Mouse (Mus musculus) forebrain, embryonic 11.5 days (tissue): ENCODE measurements at regions not wholly inside any gene's neighbourhood (a gene's known extent, or its start where the extent isn't known, plus 50 kb on each side); places are given as distances from the start of the nearest gene placed in this dataset.

ENCODE experiments used
- ATAC-seq: fragments of 200-750 bp; cut with Nextera tagmentation; replicated peaks from 2 replicates; pipeline ENCODE4 v1.8.0; 2017; ENCODE audit warnings: moderate TSS enrichment; ENCODE audit not compliant: low FRiP score
- DNase-seq: peaks from one replicate; pipeline ENCODE4 v3.0.0-alpha.2; 2017; ENCODE audit warnings: low spot score
- H3K27ac ChIP-seq: fragments of 300-500 bp; sonication (generic); 2 replicates; pipeline ENCODE4 v1.5.1; 2014; ENCODE audit warnings: low read depth, low read length
- H3K27me3 ChIP-seq: fragments of 300-500 bp; sonication (generic); 2 replicates; pipeline ENCODE4 v1.6.1; 2014; ENCODE audit warnings: mild to moderate bottlenecking, low read length, mixed read lengths; ENCODE audit not compliant: control insufficient read depth, insufficient read depth
- H3K36me3 ChIP-seq: fragments of 300-500 bp; sonication (generic); 2 replicates; pipeline ENCODE4 v1.6.1; 2014; ENCODE audit warnings: mild to moderate bottlenecking, low read length, moderate library complexity, mixed read lengths; ENCODE audit not compliant: control insufficient read depth, insufficient read depth
- H3K4me1 ChIP-seq: fragments of 300-500 bp; sonication (generic); replicated peaks from 2 replicates; pipeline ENCODE4 v1.6.1; 2014; ENCODE audit warnings: low read length, mixed read lengths; ENCODE audit not compliant: control insufficient read depth, insufficient read depth
- H3K4me2 ChIP-seq: fragments of 300-500 bp; sonication (generic); 2 replicates; pipeline ENCODE4 v1.6.1; 2014; ENCODE audit warnings: low read depth, mild to moderate bottlenecking, low read length, moderate library complexity, mixed read lengths; ENCODE audit not compliant: severe bottlenecking
- H3K4me3 ChIP-seq: fragments of 300-500 bp; sonication (generic); 2 replicates; pipeline ENCODE4 v1.5.1; 2014; ENCODE audit warnings: low read depth, low read length
- H3K9ac ChIP-seq: fragments of 300-500 bp; sonication (generic); 2 replicates; pipeline ENCODE4 v1.6.1; 2014; ENCODE audit warnings: low read length
- H3K9me3 ChIP-seq: fragments of 300-500 bp; sonication (generic); 2 replicates; pipeline ENCODE4 v1.6.1; 2016; ENCODE audit warnings: low read length, mixed read lengths; ENCODE audit not compliant: control insufficient read depth
- WGBS: fragments of 180-500 bp; shearing (Covaris S2); extraction: QIAGEN DNeasy Blood & Tissue Kit; methylation state at CpG from one replicate; pipeline ENCODE4 v1.1.7; 2014; 5-methylcytosine and 5-hydroxymethylcytosine counted together

DNA sequence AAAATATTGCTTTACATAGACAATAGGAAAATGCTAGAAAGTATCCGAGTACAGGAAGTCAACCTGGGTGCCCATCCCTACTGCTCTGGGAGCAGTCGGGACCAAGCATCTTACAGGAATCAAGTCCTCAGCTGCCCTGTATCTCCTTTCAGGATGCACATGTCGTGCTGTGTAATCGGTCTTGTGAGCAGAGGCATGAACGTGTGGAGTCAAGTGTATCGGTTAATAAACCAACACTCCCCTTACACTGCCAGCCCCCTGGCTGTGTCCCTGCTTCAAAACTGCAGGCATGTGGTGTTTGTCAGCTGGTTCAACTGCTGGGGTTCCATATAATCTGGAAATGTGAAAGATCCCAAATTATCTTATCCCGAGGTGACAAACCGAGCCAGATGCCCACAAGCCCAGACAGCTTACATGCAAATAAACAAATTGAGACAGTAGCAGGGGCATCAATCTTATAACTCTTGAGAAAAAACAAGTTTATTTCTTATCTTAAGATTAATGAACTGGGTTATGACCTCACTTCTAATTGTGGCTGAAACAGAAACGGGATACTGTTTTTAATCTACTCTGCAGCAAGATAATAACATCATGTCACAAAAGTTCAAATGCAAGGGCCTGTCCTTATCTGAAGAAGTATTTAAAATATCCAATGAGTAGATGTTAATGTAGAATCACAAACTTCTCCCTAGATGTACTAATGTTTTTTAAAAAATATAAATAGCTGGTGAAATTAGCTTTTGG is 193.6 kb downstream of the Qdpr start:
- ATAC-seq (no peak), DNase-seq (no peak)
- WGBS, result 89% methylated on average over 9 of the region's 9 CpGs
- Histone ChIP-seq H3K9me3 (no peaks in the 10 kb centered on the region), H3K4me3 (no peak overlapping the region), H3K9ac (no peak overlapping the region), H3K4me2 (no peak overlapping the region), H3K27me3 (no peaks in the 10 kb centered on the region), H3K36me3 (no peaks in the 10 kb centered on the region), H3K4me1 (no peaks in the 10 kb centered on the region), H3K27ac (no peak overlapping the region)

DNA sequence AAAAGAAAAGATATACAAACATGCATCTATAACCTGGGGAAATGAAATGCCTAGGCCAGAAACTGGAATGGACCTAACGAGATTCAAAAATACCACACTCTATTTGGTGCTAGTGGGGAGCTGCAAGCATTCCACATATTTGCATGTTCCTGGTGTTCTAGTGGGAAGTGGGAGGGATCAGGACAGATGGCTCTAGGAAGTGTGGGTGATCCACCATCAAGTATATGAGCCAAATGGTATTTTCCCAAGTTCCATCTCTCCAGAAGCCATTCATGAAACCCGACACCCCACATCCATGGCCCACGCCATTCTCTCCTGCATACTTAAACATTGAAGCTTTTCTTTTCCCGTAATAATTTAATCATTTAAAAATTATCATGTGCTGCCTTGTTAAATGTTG is 218.2 kb downstream of the Qdpr start:
- no peak overlapping the region for H3K27ac ChIP-seq
- 89% methylated on average over 4 of the region's 4 CpGs for WGBS
- H3K27me3 ChIP-seq, result no peaks in the 10 kb centered on the region
- no peaks in the 10 kb centered on the region for H3K4me1 ChIP-seq
- H3K9ac ChIP-seq, result no peak overlapping the region
- H3K4me2 ChIP-seq, result no peak overlapping the region
- H3K36me3 ChIP-seq, result no peaks in the 10 kb centered on the region
- DNase-seq (no peak), ATAC-seq (no peak)
- no peaks in the 10 kb centered on the region for H3K9me3 ChIP-seq
- H3K4me3 ChIP-seq, result no peak overlapping the region

DNA sequence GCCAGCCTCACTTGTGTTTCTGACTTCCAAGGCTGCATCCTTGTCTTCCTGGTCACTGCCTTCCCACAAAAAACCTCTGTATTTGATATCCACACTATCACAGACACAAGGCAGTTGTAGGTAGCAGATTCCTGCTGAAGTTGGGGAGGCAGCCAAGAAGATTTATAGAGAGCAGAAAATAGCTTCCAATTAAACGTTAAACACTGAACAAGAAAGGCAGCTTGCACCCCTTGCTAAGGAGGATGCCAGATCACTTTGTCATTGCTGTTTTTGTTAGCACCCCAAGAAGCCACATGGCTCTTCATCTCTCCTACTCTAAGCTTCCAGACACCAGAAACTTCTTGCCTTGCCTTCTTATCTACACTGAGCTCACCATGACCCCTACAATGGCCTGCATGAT is 219.9 kb downstream of the Qdpr start:
- no peaks in the 10 kb centered on the region for H3K9me3 ChIP-seq
- H3K4me3 ChIP-seq, result no peak overlapping the region
- no peaks in the 10 kb centered on the region for H3K36me3 ChIP-seq
- DNase-seq, result no peak
- no peak overlapping the region for H3K9ac ChIP-seq
- no peak overlapping the region for H3K27ac ChIP-seq
- 85% methylated on average over 1 of the region's 1 CpGs for WGBS
- no peak for ATAC-seq
- H3K4me1 ChIP-seq, result no peaks in the 10 kb centered on the region
- no peak overlapping the region for H3K4me2 ChIP-seq
- H3K27me3 ChIP-seq, result no peaks in the 10 kb centered on the region

DNA sequence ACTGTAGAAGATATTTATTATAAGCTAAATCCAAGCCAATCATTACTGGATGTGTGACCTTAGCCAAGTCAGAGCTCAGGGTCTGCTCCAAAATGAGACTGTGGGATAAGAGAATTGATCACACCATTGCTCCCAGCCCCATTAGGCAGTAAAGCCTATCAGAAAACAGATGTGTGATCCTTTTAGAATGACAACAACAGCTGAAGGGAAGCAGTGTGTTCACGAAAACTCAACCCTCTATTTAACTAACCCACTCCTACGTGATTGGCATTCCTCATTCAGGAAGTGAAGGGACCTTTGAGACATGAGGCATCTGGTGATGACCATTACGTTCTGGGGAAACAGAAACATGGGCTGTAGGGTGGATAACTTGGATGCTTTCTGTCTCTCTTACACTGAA is 220.6 kb downstream of the Qdpr start:
- Histone ChIP-seq H3K9ac (no peak overlapping the region), H3K27me3 (no peaks in the 10 kb centered on the region), H3K27ac (no peak overlapping the region), H3K4me1 (no peaks in the 10 kb centered on the region), H3K36me3 (no peaks in the 10 kb centered on the region), H3K4me2 (no peak overlapping the region), H3K9me3 (no peaks in the 10 kb centered on the region), H3K4me3 (no peak overlapping the region)
- ATAC-seq (no peak), DNase-seq (no peak)
- WGBS, result 68% methylated on average over 3 of the region's 3 CpGs

DNA sequence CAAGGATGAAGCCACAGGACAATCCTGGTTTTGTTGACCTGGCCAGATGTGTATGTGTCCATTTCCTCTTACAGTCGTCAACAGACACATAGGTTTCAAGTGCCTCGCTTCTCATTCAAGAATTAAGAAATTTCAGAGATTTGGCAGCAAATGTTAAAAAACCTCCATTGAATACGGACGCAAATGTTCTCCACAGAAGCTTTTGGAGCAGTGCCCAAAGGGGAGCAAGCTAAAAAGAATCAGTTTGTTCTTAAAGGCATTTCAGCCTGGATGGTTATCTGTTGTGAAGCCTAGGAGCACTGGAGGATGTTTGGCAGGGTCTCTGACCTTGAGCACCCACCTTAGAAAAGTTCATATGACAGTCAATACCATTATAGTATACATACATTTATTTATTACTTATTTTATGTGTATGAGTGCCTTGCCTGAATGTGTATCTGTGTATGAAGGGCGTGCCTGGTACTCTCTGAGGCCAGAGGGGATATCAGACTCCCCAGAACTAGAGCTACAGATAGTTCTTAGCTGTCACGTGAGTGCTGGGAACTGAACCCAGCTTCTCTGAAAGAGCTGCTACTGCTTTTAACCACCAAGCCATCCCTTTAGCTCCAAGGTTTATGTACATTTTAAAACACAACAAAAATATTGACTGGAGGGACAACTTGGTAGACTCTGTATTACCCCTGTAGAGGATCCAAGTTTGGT is 221.7 kb downstream of the Qdpr start:
- DNase-seq (no peak), ATAC-seq (no peak)
- Histone ChIP-seq H3K4me1 (no peaks in the 10 kb centered on the region), H3K9ac (no peak overlapping the region), H3K9me3 (no peaks in the 10 kb centered on the region), H3K4me2 (no peak overlapping the region), H3K27me3 (no peaks in the 10 kb centered on the region), H3K36me3 (no peaks in the 10 kb centered on the region), H3K27ac (no peak overlapping the region), H3K4me3 (no peak overlapping the region)
- WGBS, result 88% methylated on average over 6 of the region's 6 CpGs

DNA sequence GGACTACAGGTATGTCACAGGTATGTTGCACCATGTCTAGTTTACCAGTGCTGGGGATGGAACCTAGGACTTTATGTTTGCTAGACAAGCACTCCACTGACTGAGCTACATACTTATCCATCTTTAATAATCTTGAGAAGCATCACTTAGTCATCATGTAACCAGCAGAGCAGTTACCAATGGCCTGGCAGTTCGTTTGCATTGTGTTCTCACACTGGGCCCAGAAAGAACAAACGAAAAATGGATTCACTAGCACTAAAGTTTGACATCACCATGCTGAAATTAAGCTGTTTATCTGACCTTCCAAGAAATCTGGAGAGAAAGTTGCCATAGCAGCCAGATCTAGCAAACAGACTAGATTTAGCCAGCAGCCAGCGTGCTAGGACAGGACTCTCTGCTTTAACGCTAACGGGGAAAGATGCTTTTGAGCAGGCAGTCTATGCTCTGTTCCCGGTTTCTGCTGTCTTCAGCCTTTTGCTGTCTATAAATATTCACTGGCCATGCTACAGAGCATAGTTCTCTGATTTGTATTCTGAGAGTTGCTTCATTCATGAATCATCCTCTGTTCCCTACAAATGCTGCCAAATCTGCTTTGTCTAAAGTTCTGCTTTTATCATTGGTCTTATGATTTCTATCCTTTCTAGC is 229.6 kb downstream of the Qdpr start:
- Histone ChIP-seq H3K9ac (no peak overlapping the region), H3K9me3 (no peaks in the 10 kb centered on the region), H3K27ac (no peak overlapping the region), H3K36me3 (no peaks in the 10 kb centered on the region), H3K27me3 (no peaks in the 10 kb centered on the region), H3K4me3 (no peak overlapping the region), H3K4me1 (no peaks in the 10 kb centered on the region), H3K4me2 (no peak overlapping the region)
- DNase-seq, result no peak
- 87% methylated on average over 6 of the region's 6 CpGs for WGBS
- ATAC-seq, result no peak

DNA sequence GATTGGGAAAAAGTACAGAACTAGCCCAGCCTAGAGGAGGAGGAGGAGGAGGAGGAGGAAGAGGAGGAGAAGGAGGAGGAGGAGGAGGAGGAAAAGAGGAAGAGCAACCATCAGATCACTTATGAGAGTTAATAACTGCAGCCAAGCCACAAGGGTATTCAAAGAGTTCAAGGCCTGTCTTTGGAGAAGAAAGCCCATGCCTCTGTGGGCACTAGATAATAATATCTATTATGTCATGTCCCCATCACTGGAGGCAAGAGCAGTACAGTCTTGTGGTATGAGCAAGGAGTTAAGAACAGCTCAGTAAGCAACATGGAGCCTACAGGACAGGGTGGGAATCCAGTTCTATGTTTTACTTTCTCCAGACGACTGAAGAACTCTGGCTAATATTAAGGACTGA is 230.5 kb downstream of the Qdpr start:
- no peak for ATAC-seq
- H3K4me2 ChIP-seq, result no peak overlapping the region
- no peaks in the 10 kb centered on the region for H3K36me3 ChIP-seq
- no peak overlapping the region for H3K27ac ChIP-seq
- 75% methylated on average over 1 of the region's 1 CpGs for WGBS
- no peaks in the 10 kb centered on the region for H3K9me3 ChIP-seq
- no peak for DNase-seq
- H3K4me1 ChIP-seq, result no peaks in the 10 kb centered on the region
- no peak overlapping the region for H3K4me3 ChIP-seq
- H3K9ac ChIP-seq, result no peak overlapping the region
- no peaks in the 10 kb centered on the region for H3K27me3 ChIP-seq

DNA sequence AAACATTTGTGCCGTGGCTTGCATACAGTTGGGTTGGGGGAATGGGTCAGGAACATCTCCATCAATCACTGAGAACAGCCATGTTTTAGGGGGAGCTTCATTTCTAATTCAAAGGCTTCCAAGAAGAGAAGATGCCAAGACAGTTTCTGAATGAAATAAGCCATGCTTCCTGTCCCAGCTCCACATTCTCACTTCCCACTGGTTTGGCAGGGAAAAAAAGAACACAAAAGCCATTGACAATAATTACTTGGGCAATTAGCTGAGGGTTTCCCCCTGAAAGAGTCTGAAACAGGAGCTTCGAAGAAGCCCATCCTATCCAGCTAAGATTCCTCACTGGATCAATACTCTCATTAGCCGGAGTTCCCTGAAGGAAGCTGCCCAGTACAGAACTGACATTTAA is 230.9 kb downstream of the Qdpr start:
- no peak overlapping the region for H3K4me3 ChIP-seq
- WGBS, result 54% methylated on average over 3 of the region's 3 CpGs
- H3K27me3 ChIP-seq, result no peaks in the 10 kb centered on the region
- no peak for DNase-seq
- H3K27ac ChIP-seq, result no peak overlapping the region
- H3K9ac ChIP-seq, result no peak overlapping the region
- no peaks in the 10 kb centered on the region for H3K9me3 ChIP-seq
- H3K4me1 ChIP-seq, result no peaks in the 10 kb centered on the region
- H3K4me2 ChIP-seq, result no peak overlapping the region
- no peaks in the 10 kb centered on the region for H3K36me3 ChIP-seq
- ATAC-seq, result no peak
